Mouse (Mus musculus): ENCODE measurements at regions not wholly inside any gene's neighbourhood (a gene's known extent, or its start where the extent isn't known, plus 50 kb on each side); places are given as distances from the start of the nearest gene placed in this dataset.

GRCm38 (mm10) chr6:108008323-108008722 lies 56.5 kb upstream of the Setmar start:
- Histone ChIP-seq H3K27ac (no peak overlapping the region), H3K4me2 (no peak overlapping the region), H3K9ac (no peak overlapping the region), H3K9me3 (no peaks in the 10 kb centered on the region), H3K4me3 (no peak overlapping the region), H3K27me3 (no peaks in the 10 kb centered on the region), H3K4me1 (replicated peaks) (no peaks in the 10 kb centered on the region), H3K36me3 (no peaks in the 10 kb centered on the region)
- ATAC-seq (ENCODE audit: low FRiP score) = no peak
- 75% methylated on average over 1 of the region's 1 CpGs for WGBS

Measured in hindbrain, embryonic 13.5 days (tissue).